Comparison of ENCODE assay signal across 8 mouse cellular contexts in genomic region chr5:30391473-30391872, GRCm38 (mm10).
DNase-seq lines count a peak whose midpoint lies in the region; ATAC-seq lines count a peak whose summit lies in the region.

No protein-coding gene starts in this region.

- DNase-seq in MN1 (ENCODE audit: low spot score): peak; percentile 62
- DNase-seq in adrenal gland, postnatal 36 days: peak; percentile 83 to 87
- DNase-seq in embryo, embryonic 9.5 days (ENCODE audit: extremely low spot score): peak; percentile 79
- peak; percentile 65 to 71 for DNase-seq in heart, postnatal 36 days
- DNase-seq in layer of hippocampus, postnatal 36 days: peak; percentile 60 to 63
- peak; percentile 39 for DNase-seq in skeletal muscle tissue, adult 2 months (ENCODE audit: low read depth, low spot score)

- intact Hi-C loops in heart, postnatal 36 days (cut with DNase I): loop anchor here (10.0 kb wide), 1 partner anchor 243 kb away; no protein-coding TSS in a partner anchor

- peak; percentile 50 for ATAC-seq in megakaryocyte-erythroid progenitor cell, adult 5-6 weeks (replicated peaks; ENCODE audit: low FRiP score, low TSS enrichment, poor library complexity, severe bottlenecking)
- no peak for ATAC-seq in activated CD4-positive, CD25-positive, alpha-beta regulatory T cell, adult 4 months
